Mouse (Mus musculus): ENCODE measurements around the gene Knstrn.

DNA sequence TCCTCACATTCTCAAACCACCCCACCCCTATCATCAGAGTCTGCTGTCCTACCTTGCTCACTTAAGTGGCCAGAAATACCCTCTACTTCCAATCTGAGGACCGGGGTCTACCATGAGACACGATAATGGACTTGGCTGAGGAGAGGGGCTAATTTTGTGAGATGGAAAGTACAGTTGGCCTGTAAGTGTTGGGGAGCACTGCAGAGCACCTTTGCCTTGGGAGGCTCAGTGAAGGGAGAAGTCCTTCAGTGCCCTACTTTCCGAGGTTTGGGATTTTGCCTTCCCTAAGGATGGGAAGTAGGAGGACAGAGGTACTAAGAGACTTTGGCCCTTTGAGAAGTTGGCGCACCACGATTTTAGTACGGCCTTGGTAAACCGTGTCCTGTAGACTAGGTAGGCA is 85.5 kb downstream of the Knstrn start:
- TF ChIP-seq POLR2A (IDR thresholded peaks at IDR 0.05; ENCODE audit: borderline replicate concordance, extremely low read depth, low read depth, low read length): no peak
- TF ChIP-seq CTCF (IDR thresholded peaks at IDR 0.05; ENCODE audit: insufficient read depth, low read length): no peak
